Mouse (Mus musculus): ENCODE results near the gene Krtap13. TPM values are rescaled to one million over a fixed set of nuclear protein-coding genes. Genes with fewer than 3 reads are reported as not detected.
"Not testable (repeated sequence)": the region's sequence is repeated elsewhere in the genome, so short reads cannot be mapped to it uniquely, and the experiment has no call there.

Gene Krtap13
- not detected in 2 replicates for polyA plus RNA-seq (2016; fragmentation: Nextera tagmentation; extraction: Ambion mirVana)

GRCm38 (mm10) chr16:88751535-88751934, at the start of gene Krtap13:
Gene Krtap13, minus strand, starts transcription at chr16:88751635.
- H3K4me2 ChIP-seq (replicated peaks); ATAC-seq (ENCODE audit: low FRiP score, low read depth); H3K36me3 ChIP-seq; H3K9ac ChIP-seq (replicated peaks); H3K4me3 ChIP-seq; H3K27ac ChIP-seq (replicated peaks); H3K4me1 ChIP-seq; H3K27me3 ChIP-seq; H3K9me3 ChIP-seq: not testable (repeated sequence)
- 66% methylated on average over 3 of the region's 3 CpGs for WGBS

- Histone ChIP-seq H3K4me3 (no peak overlapping the region), H3K27me3 (no peaks in the 10 kb centered on the region), H3K36me3 (no peaks in the 10 kb centered on the region), H3K27ac (replicated peaks) (no peak overlapping the region), H3K4me1 (no peaks in the 10 kb centered on the region), H3K9me3 (no peaks in the 10 kb centered on the region), H3K4me2 (replicated peaks) (no peak overlapping the region), H3K9ac (replicated peaks) (no peak overlapping the region)
- ATAC-seq (ENCODE audit: low FRiP score, low read depth): no peak
- WGBS: 89% methylated on average over 2 of the region's 2 CpGs
These were observed 35.4 kb upstream of the Krtap13 start for GRCm38 (mm10) chr16:88786786-88787185.

- Histone ChIP-seq H3K9ac (replicated peaks) (no peak within 1 kb of the TSS), H3K4me1 (no peaks in the 10 kb centered on the region), H3K27me3 (no peaks in the 10 kb centered on the region), H3K4me3 (no peak within 1 kb of the TSS), H3K36me3 (no peaks in the 10 kb centered on the region), H3K9me3 (no peaks in the 10 kb centered on the region), H3K27ac (replicated peaks) (no peak within 1 kb of the TSS), H3K4me2 (replicated peaks) (no peak within 1 kb of the TSS)
- ATAC-seq (ENCODE audit: low FRiP score, low read depth): no peak
- 95% methylated on average over 6 of the region's 6 CpGs for WGBS
These were observed 26.2 kb upstream of the Krtap13 start, which contains the start of gene Gm5965 for GRCm38 (mm10) chr16:88777596-88777995. Gene Gm5965, plus strand, starts transcription at chr16:88777896.

- ATAC-seq (ENCODE audit: low FRiP score, low read depth): no peak
- no peak within 1 kb of the TSS for H3K27ac ChIP-seq (replicated peaks)
- no peak within 1 kb of the TSS for H3K4me3 ChIP-seq
- 83% methylated on average over 2 of the region's 2 CpGs for WGBS
- H3K9ac ChIP-seq (replicated peaks): no peak within 1 kb of the TSS
- no peak within 1 kb of the TSS for H3K4me2 ChIP-seq (replicated peaks)
- no peaks in the 10 kb centered on the region for H3K27me3 ChIP-seq
- H3K36me3 ChIP-seq: no peaks in the 10 kb centered on the region
- no peaks in the 10 kb centered on the region for H3K9me3 ChIP-seq
- H3K4me1 ChIP-seq: no peaks in the 10 kb centered on the region
These were observed 22.7 kb upstream of the Krtap13 start, which contains the start of gene 2310057N15Rik for GRCm38 (mm10) chr16:88774106-88774505. Gene 2310057N15Rik, minus strand, starts transcription at chr16:88774206.

DNA sequence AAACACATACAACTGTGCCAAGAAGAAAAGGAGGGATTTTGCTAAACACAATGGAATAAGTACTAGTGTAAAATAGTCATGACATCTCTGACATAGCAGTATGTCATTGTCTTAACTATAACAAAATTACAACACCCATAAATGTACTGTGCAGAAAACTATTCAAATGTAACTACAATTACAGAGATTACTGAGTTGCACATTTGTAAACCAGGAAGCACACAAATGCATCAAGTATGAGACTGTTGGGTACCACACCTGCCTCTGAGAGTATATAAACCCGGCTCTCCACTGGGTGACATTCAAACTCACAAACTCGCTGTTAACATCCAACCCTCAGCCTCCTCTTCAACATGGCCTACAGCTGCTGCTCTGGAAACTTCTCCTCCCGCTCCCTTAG, 7.1 kb upstream of the Krtap13 start, which contains the start of gene 2310034C09Rik:
Gene 2310034C09Rik, plus strand, starts transcription at position 301 of the 400 bp plus-strand sequence.
- not testable (repeated sequence) for H3K27ac ChIP-seq (replicated peaks); H3K9me3 ChIP-seq; H3K9ac ChIP-seq (replicated peaks); H3K36me3 ChIP-seq; H3K4me2 ChIP-seq (replicated peaks); H3K4me3 ChIP-seq; ATAC-seq (ENCODE audit: low FRiP score, low read depth); H3K27me3 ChIP-seq; H3K4me1 ChIP-seq
- 93% methylated on average over 3 of the region's 3 CpGs for WGBS

DNA sequence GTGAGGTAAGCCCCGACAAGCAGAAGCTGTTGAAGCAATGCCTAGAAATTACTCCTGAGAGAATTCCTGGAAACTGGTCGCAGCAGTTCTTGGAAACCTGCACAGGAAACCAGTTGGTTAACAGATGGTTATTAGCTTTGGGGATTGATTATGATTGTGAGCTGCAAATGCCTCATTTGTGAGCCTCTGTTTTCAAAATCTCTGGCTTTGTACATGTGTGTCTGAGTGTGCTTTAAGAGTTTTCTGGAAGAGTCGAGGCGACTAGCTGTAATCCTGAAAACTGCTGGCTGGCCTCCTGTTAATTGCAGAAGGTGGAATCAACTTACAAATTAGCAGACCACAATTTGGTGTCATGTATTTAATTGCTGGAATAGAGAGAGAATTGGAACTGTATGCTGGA, 3.5 kb downstream of the Krtap13 start:
- H3K4me3 ChIP-seq: no peak overlapping the region
- H3K4me2 ChIP-seq (replicated peaks): no peak overlapping the region
- 86% methylated on average over 4 of the region's 4 CpGs for WGBS
- no peaks in the 10 kb centered on the region for H3K27me3 ChIP-seq
- ATAC-seq (ENCODE audit: low FRiP score, low read depth): no peak
- H3K9me3 ChIP-seq: no peaks in the 10 kb centered on the region
- no peaks in the 10 kb centered on the region for H3K36me3 ChIP-seq
- no peaks in the 10 kb centered on the region for H3K4me1 ChIP-seq
- no peak overlapping the region for H3K27ac ChIP-seq (replicated peaks)
- no peak overlapping the region for H3K9ac ChIP-seq (replicated peaks)

DNA sequence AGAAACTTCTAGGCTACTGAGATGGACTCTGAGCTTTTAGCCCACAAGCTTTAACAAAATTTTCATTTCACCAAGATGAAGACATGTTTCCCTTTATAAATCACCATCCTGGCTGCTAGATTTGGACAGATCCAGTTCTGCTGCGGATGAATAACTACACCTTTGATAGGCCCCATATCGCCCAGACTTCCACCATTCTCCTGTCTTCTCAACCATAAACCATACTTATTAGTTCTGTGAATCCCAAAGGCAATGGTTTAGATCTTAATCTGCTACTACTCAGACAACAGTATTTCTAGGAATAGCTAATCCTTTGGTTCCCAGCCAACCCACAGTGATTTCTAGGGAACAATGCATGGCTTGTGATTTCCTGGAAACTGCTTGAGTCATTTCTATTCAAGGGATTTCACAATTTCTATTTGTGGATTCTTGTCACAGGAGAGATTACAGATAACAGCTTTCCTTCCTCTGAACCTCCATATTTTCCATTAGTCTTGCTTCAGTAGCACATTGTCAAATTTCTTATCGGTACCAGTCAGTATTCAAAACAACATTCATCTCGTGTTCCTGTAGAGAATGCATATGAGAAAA, 6.6 kb downstream of the Krtap13 start:
- Histone ChIP-seq H3K9ac (replicated peaks) (no peak overlapping the region), H3K27me3 (no peaks in the 10 kb centered on the region), H3K36me3 (no peaks in the 10 kb centered on the region), H3K9me3 (no peaks in the 10 kb centered on the region), H3K4me3 (no peak overlapping the region), H3K4me2 (replicated peaks) (no peak overlapping the region), H3K27ac (replicated peaks) (no peak overlapping the region), H3K4me1 (no peaks in the 10 kb centered on the region)
- WGBS: 69% methylated on average over 4 of the region's 4 CpGs
- peak; percentile 71 for ATAC-seq (ENCODE audit: low FRiP score, low read depth)

DNA sequence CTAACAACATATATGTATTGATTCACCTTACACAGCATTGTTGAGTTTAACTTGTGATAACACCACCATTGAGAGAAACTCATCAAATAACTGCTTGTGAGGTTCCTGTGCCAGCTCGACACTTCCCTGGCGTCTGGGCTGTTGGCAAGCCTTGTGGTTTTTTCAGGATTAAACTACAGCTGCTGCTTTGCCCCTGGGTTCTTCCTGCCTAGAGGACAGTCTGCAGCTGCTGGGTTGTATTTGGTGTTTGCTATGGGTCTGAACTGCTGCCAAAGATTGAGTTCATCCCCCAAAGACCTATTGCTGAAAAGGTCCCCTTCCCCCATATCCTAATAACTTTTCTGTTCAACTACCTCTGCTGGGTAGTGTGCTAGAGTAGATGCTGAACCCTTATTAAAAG, 16.0 kb downstream of the Krtap13 start:
- Histone ChIP-seq H3K4me3 (no peak overlapping the region), H3K36me3 (no peaks in the 10 kb centered on the region), H3K9ac (replicated peaks) (no peak overlapping the region), H3K4me1 (no peaks in the 10 kb centered on the region), H3K27ac (replicated peaks) (no peak overlapping the region), H3K4me2 (replicated peaks) (no peak overlapping the region), H3K9me3 (no peaks in the 10 kb centered on the region), H3K27me3 (no peaks in the 10 kb centered on the region)
- ATAC-seq (ENCODE audit: low FRiP score, low read depth): no peak
- 77% methylated on average over 2 of the region's 2 CpGs for WGBS

- WGBS: 84% methylated on average over 4 of the region's 4 CpGs
- no peak for ATAC-seq (ENCODE audit: low FRiP score, low read depth)
- Histone ChIP-seq H3K9me3 (no peaks in the 10 kb centered on the region), H3K4me3 (no peak within 1 kb of the TSS), H3K36me3 (no peaks in the 10 kb centered on the region), H3K27ac (replicated peaks) (no peak within 1 kb of the TSS), H3K4me2 (replicated peaks) (no peak within 1 kb of the TSS), H3K27me3 (no peaks in the 10 kb centered on the region), H3K4me1 (no peaks in the 10 kb centered on the region), H3K9ac (replicated peaks) (no peak within 1 kb of the TSS)
These were observed 22.6 kb downstream of the Krtap13 start, which contains the start of gene Krtap13-1 for GRCm38 (mm10) chr16:88728812-88729275. Gene Krtap13-1, plus strand, starts transcription at chr16:88728862.

DNA sequence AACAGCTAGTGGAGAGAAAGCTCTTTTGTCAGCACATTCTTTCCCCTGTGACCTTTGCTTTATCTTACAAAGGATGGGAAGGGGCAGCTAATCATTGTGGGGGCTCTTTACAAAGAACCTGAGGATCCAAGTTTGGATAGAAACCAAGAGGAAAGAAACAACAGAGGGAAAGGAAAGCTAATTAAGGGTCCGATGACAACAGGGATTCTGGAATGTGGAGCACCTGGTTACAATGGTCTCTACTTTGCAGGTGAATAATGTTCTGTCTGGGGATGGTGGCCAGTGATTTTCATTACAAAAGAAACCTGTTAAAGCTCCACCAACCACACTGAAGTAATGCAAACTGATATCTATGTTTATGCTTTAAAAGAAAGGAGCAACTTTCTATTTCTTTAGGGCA, 31.4 kb downstream of the Krtap13 start:
- Histone ChIP-seq H3K9ac (replicated peaks) (no peak overlapping the region), H3K27ac (replicated peaks) (no peak overlapping the region), H3K9me3 (no peaks in the 10 kb centered on the region), H3K4me1 (no peaks in the 10 kb centered on the region), H3K36me3 (no peaks in the 10 kb centered on the region), H3K4me2 (replicated peaks) (no peak overlapping the region), H3K4me3 (no peak overlapping the region), H3K27me3 (no peaks in the 10 kb centered on the region)
- no peak for ATAC-seq (ENCODE audit: low FRiP score, low read depth)
- 23% methylated on average over 1 of the region's 1 CpGs for WGBS

- no peak overlapping the region for H3K4me3 ChIP-seq
- no peak overlapping the region for H3K27ac ChIP-seq (replicated peaks)
- no peak overlapping the region for H3K4me2 ChIP-seq (replicated peaks)
- H3K9ac ChIP-seq (replicated peaks): no peak overlapping the region
- H3K9me3 ChIP-seq: no peaks in the 10 kb centered on the region
- no peaks in the 10 kb centered on the region for H3K4me1 ChIP-seq
- no peaks in the 10 kb centered on the region for H3K36me3 ChIP-seq
- H3K27me3 ChIP-seq: no peaks in the 10 kb centered on the region
- ATAC-seq (ENCODE audit: low FRiP score, low read depth): no peak
These were observed 34.9 kb downstream of the Krtap13 start for GRCm38 (mm10) chr16:88716549-88716948.

DNA sequence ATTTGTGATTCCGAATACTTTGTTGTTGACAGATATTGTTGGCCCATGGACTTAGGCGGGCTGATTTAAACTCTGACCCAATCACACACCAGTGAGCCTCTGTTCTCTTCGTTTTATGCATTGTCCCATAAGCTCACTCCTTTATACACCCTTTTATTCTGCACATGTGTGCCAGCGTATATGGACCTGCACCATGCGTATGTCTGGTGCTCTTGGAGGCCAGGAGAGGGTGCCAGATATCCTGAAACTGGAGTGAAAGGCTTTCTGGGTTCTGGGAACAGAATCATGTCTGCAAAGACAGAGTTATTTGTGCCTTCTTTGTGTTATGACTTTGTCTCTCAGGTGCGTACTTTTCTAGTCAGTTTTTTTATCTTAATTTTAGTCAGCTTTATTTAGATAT, 40.2 kb downstream of the Krtap13 start:
- Histone ChIP-seq H3K9me3 (no peaks in the 10 kb centered on the region), H3K9ac (replicated peaks) (no peak overlapping the region), H3K4me1 (no peaks in the 10 kb centered on the region), H3K4me3 (no peak overlapping the region), H3K27ac (replicated peaks) (no peak overlapping the region), H3K27me3 (no peaks in the 10 kb centered on the region), H3K4me2 (replicated peaks) (no peak overlapping the region), H3K36me3 (no peaks in the 10 kb centered on the region)
- WGBS: 83% methylated on average over 6 of the region's 6 CpGs
- ATAC-seq (ENCODE audit: low FRiP score, low read depth): no peak

DNA sequence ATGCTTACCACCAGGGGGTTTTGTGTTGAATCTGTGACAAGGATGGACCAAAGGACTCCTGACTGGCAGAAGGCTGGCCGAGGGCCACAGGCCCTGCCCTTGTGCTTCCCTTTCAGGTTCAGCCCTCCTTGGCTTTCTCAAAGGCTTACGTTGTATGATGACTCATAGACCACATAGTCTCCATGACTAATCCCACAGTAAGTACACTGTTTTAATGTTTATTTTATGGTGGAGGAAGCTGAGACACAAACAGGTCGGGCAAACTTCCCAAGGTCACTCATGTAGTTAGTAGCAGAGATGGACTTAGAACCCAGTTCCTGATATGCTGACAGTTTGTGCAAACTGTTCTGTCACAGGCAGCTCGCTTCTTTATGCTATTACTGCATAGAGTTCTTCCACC, 40.7 kb downstream of the Krtap13 start:
- Histone ChIP-seq H3K9ac (replicated peaks) (no peak overlapping the region), H3K27ac (replicated peaks) (no peak overlapping the region), H3K4me2 (replicated peaks) (no peak overlapping the region), H3K27me3 (no peaks in the 10 kb centered on the region), H3K4me3 (no peak overlapping the region), H3K4me1 (no peaks in the 10 kb centered on the region), H3K36me3 (no peaks in the 10 kb centered on the region), H3K9me3 (no peaks in the 10 kb centered on the region)
- no peak for ATAC-seq (ENCODE audit: low FRiP score, low read depth)
- 80% methylated on average over 4 of the region's 4 CpGs for WGBS

Data from midbrain, embryonic 12.5 days (tissue).